Mouse (Mus musculus): ENCODE results near the gene Dnajb13. TPM values are rescaled to one million over a fixed set of nuclear protein-coding genes. Genes with fewer than 3 reads are reported as not detected.

Dnajb13 gene
- polyA plus RNA-seq, 1 experiment from 2014 or later = 0.50 TPM

DNA sequence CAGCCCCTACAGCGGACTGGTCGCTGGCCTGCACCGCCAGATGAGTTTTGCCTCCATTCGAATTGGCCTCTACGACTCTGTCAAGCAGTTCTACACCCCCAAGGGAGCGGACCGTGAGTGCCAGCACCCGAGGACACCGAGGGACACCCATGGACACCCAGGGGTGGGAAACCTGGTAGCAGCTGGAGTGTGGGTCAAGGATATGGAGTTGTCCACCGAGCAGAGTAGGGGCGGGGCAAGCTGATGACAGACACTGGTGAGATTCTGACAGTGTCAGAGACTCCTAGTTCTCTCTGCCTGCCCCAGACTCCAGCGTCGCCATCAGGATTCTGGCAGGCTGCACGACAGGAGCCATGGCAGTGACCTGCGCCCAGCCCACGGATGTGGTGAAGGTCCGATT is 34.6 kb downstream of the Dnajb13 start:
- WGBS = 87% methylated on average over 17 of the region's 17 CpGs
- H3K36me3 ChIP-seq (ENCODE audit: control insufficient read depth, insufficient read depth, low read length) = no peaks in the 10 kb centered on the region
- no peak overlapping the region for H3K4me3 ChIP-seq (ENCODE audit: low read length)
- H3K27ac ChIP-seq (ENCODE audit: low read length) = no peak overlapping the region
- H3K9ac ChIP-seq (ENCODE audit: low read depth, low read length) = no peak overlapping the region
- H3K4me2 ChIP-seq (ENCODE audit: low read depth, low read length) = no peak overlapping the region
- no peak for ATAC-seq
- H3K27me3 ChIP-seq (replicated peaks; ENCODE audit: control insufficient read depth, insufficient read depth, low read length) = no peaks in the 10 kb centered on the region
- H3K4me1 ChIP-seq (ENCODE audit: control insufficient read depth, insufficient read depth, low read length) = no peaks in the 10 kb centered on the region
- no peaks in the 10 kb centered on the region for H3K9me3 ChIP-seq (ENCODE audit: control insufficient read depth, low read length)

DNA sequence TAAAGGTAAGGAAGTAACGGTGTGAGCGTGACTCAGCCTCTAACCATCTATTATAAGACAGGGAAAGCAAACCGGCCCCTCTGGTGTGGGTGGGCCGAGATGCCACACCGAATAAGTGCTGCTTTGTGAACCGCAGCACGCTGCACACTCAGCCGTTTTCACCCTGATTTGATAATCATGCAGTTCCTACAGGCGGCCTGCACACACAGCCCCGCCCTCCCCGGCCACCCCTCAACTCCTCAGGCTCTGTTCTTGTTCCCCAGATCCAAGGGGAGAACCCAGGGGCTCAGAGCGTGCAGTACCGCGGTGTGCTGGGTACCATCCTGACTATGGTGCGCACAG is 35.0 kb downstream of the Dnajb13 start:
- no peak for ATAC-seq
- Histone ChIP-seq H3K4me1 (ENCODE audit: control insufficient read depth, insufficient read depth, low read length) (no peaks in the 10 kb centered on the region), H3K36me3 (ENCODE audit: control insufficient read depth, insufficient read depth, low read length) (no peaks in the 10 kb centered on the region), H3K27ac (ENCODE audit: low read length) (no peak overlapping the region), H3K9ac (ENCODE audit: low read depth, low read length) (no peak overlapping the region), H3K9me3 (ENCODE audit: control insufficient read depth, low read length) (no peaks in the 10 kb centered on the region), H3K27me3 (replicated peaks; ENCODE audit: control insufficient read depth, insufficient read depth, low read length) (no peaks in the 10 kb centered on the region), H3K4me3 (ENCODE audit: low read length) (no peak overlapping the region), H3K4me2 (ENCODE audit: low read depth, low read length) (no peak overlapping the region)
- 64% methylated on average over 15 of the region's 15 CpGs for WGBS

DNA sequence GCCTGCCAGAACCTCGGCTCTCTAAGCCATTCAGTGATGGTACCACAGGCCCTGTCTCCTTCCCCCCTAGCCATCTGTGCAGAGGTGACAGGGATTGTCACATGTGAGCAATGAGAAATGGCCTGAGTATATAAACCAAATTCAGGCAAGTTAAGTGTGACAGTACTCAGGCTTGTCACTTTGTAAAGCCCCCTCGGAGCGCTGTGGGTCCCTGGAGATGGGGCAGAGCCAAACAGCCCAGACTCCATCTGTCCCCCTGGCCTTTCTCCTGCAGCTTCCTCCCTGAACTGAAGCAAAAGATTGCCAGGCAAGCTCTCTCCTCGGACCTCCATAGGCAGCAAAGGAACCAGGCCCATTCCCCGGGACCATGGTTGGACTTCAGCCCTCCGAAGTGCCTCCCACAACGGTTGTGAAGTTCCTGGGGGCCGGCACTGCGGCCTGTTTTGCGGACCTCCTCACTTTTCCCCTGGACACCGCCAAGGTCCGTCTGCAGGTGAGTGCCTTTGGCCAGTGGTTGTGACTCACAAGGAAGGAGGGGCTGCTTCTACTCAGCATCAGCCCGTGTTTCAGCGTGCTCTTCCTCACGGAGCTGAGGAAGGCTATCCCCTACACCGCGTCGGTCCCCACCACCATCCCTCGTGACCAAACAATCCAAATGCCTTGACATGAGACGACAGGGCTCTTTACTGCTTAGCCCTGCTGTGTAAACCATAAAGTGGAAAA is 35.5 kb downstream of the Dnajb13 start:
- Histone ChIP-seq H3K27me3 (replicated peaks; ENCODE audit: control insufficient read depth, insufficient read depth, low read length) (no peaks in the 10 kb centered on the region), H3K4me2 (ENCODE audit: low read depth, low read length) (no peak overlapping the region), H3K27ac (ENCODE audit: low read length) (no peak overlapping the region), H3K9me3 (ENCODE audit: control insufficient read depth, low read length) (no peaks in the 10 kb centered on the region), H3K4me3 (ENCODE audit: low read length) (no peak overlapping the region), H3K36me3 (ENCODE audit: control insufficient read depth, insufficient read depth, low read length) (no peaks in the 10 kb centered on the region), H3K9ac (ENCODE audit: low read depth, low read length) (no peak overlapping the region), H3K4me1 (ENCODE audit: control insufficient read depth, insufficient read depth, low read length) (no peaks in the 10 kb centered on the region)
- 73% methylated on average over 20 of the region's 20 CpGs for WGBS
- ATAC-seq = no peak

DNA sequence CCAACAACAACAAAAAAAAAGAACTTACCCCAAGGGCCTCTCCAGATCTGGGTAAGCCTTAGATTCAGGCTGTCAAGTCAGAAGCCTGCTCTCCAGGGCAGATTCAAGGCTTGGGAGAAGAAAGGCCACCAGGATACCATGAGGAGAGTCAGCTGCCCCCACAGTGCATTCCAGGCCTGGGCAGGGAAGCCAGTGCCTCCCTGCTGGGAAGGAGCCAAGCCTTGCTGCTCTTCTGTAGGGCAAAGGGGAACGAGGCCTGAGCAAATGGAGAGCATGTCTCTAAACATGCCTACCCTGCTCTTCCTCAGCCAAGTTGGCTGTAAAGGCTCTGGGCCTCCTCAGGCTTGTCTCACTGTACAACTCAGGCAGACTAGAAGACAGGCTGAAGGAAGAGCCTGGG is 40.1 kb downstream of the Dnajb13 start:
- 40% methylated on average over 1 of the region's 1 CpGs for WGBS

DNA sequence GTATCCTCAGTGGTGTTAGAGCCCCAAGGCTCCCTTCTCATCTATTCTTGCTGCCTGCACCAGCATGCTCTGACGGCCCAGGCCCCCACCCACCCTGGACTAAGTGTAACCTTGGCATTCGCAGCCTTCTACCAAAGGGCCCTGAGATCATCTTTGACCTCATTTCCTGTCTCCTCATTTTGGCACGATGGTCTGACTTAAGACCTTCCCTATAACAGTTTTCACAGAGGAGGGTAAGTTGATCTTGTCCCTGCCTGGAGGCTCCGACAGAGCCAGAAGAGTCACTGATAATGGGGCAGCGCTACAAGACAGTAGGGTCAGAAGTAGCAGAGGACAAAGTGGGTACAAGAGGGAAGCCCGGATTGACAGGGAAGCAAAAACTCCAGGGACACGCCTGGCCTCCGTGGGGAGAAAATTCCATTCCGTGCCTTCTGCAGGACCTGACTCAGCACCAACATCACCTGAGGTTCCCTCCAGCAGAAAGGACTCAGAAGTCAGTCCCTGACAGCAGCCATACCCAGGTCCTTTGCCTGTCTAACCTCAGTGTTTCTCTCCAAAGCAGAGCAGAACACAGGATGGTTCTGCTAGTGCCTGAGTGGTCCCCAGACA is 40.8 kb downstream of the Dnajb13 start:
- H3K4me3 ChIP-seq (ENCODE audit: low read length) = no peak overlapping the region
- no peak overlapping the region for H3K9ac ChIP-seq (ENCODE audit: low read depth, low read length)
- no peaks in the 10 kb centered on the region for H3K27me3 ChIP-seq (replicated peaks; ENCODE audit: control insufficient read depth, insufficient read depth, low read length)
- H3K9me3 ChIP-seq (ENCODE audit: control insufficient read depth, low read length) = no peaks in the 10 kb centered on the region
- WGBS = 76% methylated on average over 9 of the region's 9 CpGs
- H3K4me1 ChIP-seq (ENCODE audit: control insufficient read depth, insufficient read depth, low read length) = no peaks in the 10 kb centered on the region
- no peak overlapping the region for H3K4me2 ChIP-seq (ENCODE audit: low read depth, low read length)
- ATAC-seq = no peak
- H3K36me3 ChIP-seq (ENCODE audit: control insufficient read depth, insufficient read depth, low read length) = no peaks in the 10 kb centered on the region
- H3K27ac ChIP-seq (ENCODE audit: low read length) = no peak overlapping the region

More for the DNA sequence above, 40.1 kb downstream of the Dnajb13 start:
- H3K4me1 ChIP-seq (ENCODE audit: control insufficient read depth, insufficient read depth, low read length) = no peaks in the 10 kb centered on the region
- H3K27me3 ChIP-seq (replicated peaks; ENCODE audit: control insufficient read depth, insufficient read depth, low read length) = no peaks in the 10 kb centered on the region
- no peak overlapping the region for H3K4me2 ChIP-seq (ENCODE audit: low read depth, low read length)
- H3K9ac ChIP-seq (ENCODE audit: low read depth, low read length) = no peak overlapping the region
- H3K4me3 ChIP-seq (ENCODE audit: low read length) = no peak overlapping the region
- no peak overlapping the region for H3K27ac ChIP-seq (ENCODE audit: low read length)
- no peak for ATAC-seq
- no peaks in the 10 kb centered on the region for H3K36me3 ChIP-seq (ENCODE audit: control insufficient read depth, insufficient read depth, low read length)
- no peaks in the 10 kb centered on the region for H3K9me3 ChIP-seq (ENCODE audit: control insufficient read depth, low read length)

DNA sequence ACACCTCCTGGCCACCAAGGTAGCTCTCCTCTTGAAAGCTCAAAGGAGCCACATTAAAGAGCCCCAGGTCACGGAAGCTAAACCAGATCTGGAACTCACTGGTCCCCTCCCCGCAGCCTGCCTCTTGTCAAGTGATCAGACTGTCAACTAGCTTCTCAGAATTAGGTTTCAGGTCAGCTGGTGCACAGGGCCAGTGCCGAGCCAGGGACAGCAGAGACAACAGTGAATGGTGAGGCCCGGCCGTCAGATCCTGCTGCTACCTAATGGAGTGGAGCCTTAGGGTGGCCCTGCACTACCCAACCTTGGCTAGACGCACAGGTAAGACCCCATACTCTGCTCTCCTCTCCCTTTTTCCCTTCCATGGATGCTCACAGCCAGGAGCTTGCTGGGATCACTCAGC is 42.0 kb downstream of the Dnajb13 start, which contains the start of gene Ucp3:
Gene Ucp3 (plus strand): TSS at position 214 of the 400 bp plus-strand sequence.
- no peak within 1 kb of the TSS for H3K4me3 ChIP-seq (ENCODE audit: low read length)

DNA sequence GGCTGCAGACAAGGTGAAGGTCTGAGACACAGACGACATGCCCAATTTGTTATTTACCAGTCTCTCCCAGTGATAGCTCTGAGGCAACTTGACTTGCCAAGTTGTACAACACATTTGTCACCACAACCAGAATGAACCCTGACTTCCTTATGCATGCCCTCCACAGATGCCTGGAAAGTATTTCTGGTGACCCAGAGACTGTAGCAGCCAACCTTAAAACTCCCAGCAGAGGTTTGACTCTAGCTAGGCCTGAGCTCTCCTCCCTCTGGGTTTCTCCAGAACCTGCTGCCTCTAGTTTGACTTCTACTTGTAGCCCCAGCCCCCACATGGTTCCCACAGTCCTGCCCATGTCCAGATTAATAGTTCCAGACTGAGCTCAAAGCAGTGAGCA is 43.4 kb downstream of the Dnajb13 start:
- Histone ChIP-seq H3K4me2 (ENCODE audit: low read depth, low read length) (no peak overlapping the region), H3K36me3 (ENCODE audit: control insufficient read depth, insufficient read depth, low read length) (no peaks in the 10 kb centered on the region), H3K9ac (ENCODE audit: low read depth, low read length) (no peak overlapping the region), H3K27ac (ENCODE audit: low read length) (no peak overlapping the region), H3K27me3 (replicated peaks; ENCODE audit: control insufficient read depth, insufficient read depth, low read length) (no peaks in the 10 kb centered on the region), H3K9me3 (ENCODE audit: control insufficient read depth, low read length) (no peaks in the 10 kb centered on the region), H3K4me1 (ENCODE audit: control insufficient read depth, insufficient read depth, low read length) (no peaks in the 10 kb centered on the region), H3K4me3 (ENCODE audit: low read length) (no peak overlapping the region)
- WGBS = 80% methylated on average over 1 of the region's 1 CpGs
- ATAC-seq = no peak

More for the DNA sequence above, 42.0 kb downstream of the Dnajb13 start, which contains the start of gene Ucp3:
- Histone ChIP-seq H3K4me2 (ENCODE audit: low read depth, low read length) (no peak within 1 kb of the TSS), H3K9ac (ENCODE audit: low read depth, low read length) (no peak within 1 kb of the TSS), H3K36me3 (ENCODE audit: control insufficient read depth, insufficient read depth, low read length) (no peaks in the 10 kb centered on the region), H3K27me3 (replicated peaks; ENCODE audit: control insufficient read depth, insufficient read depth, low read length) (no peaks in the 10 kb centered on the region), H3K9me3 (ENCODE audit: control insufficient read depth, low read length) (no peaks in the 10 kb centered on the region), H3K27ac (ENCODE audit: low read length) (no peak within 1 kb of the TSS), H3K4me1 (ENCODE audit: control insufficient read depth, insufficient read depth, low read length) (no peaks in the 10 kb centered on the region)
- no peak for ATAC-seq
- WGBS = 81% methylated on average over 6 of the region's 6 CpGs

DNA sequence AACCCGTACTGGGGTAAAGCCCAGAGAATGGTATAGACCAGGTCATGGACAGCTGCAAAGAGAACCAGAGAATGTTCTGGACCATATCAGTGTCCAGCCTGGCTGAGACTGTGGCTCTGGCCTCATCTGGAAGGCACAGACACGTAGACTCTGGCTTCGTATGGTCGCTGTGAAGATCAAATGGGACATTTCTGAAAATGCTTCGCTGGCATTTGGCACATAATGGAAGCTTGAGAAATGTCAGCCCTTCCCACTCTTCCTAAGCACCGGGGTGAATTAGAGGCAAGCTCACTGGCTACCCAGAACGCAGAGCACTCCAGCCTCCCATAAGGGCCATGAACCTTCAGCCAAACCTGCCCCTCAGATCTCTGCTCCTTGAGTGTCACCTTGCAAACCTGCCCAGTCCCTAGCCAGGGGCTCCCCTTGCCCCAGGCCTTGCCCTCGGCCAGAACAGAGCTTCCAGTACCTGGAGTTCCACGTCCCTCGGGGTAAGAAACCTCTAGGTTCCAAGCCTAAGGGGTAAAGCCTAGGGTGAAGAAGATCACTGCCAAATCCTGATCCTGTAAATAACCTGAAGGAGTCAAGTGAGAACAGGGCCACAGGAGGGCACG is 43.9 kb downstream of the Dnajb13 start:
- Histone ChIP-seq H3K9me3 (ENCODE audit: control insufficient read depth, low read length) (no peaks in the 10 kb centered on the region), H3K4me2 (ENCODE audit: low read depth, low read length) (no peak overlapping the region), H3K27me3 (replicated peaks; ENCODE audit: control insufficient read depth, insufficient read depth, low read length) (no peaks in the 10 kb centered on the region), H3K4me1 (ENCODE audit: control insufficient read depth, insufficient read depth, low read length) (peaks cover 2% of the 10 kb centered on the region), H3K4me3 (ENCODE audit: low read length) (no peak overlapping the region), H3K27ac (ENCODE audit: low read length) (no peak overlapping the region), H3K9ac (ENCODE audit: low read depth, low read length) (no peak overlapping the region), H3K36me3 (ENCODE audit: control insufficient read depth, insufficient read depth, low read length) (no peaks in the 10 kb centered on the region)
- ATAC-seq = no peak
- WGBS = 91% methylated on average over 11 of the region's 11 CpGs

DNA sequence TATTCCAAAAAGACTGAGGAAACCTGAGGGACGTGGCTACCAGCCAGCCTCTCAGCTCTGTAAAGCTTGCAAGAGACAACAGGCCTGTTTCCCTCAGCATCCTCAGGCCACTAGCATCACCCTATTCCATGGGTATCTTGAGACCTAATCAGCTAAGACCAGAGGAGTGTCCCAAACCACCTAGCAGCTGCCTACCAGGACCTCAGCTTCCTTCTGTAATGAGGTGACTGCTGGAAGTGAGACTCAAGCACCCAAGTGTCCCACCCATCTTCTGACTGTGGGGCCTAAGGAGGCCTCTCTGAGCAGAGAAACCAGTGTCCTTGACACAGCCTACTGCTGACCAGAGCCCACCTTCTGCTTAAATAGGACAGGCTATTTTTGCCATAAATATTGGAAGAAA is 45.3 kb downstream of the Dnajb13 start:
- Histone ChIP-seq H3K4me2 (ENCODE audit: low read depth, low read length) (no peak overlapping the region), H3K27ac (ENCODE audit: low read length) (no peak overlapping the region), H3K4me3 (ENCODE audit: low read length) (no peak overlapping the region), H3K4me1 (ENCODE audit: control insufficient read depth, insufficient read depth, low read length) (peaks cover 11% of the 10 kb centered on the region), H3K36me3 (ENCODE audit: control insufficient read depth, insufficient read depth, low read length) (no peaks in the 10 kb centered on the region), H3K9ac (ENCODE audit: low read depth, low read length) (no peak overlapping the region), H3K9me3 (ENCODE audit: control insufficient read depth, low read length) (no peaks in the 10 kb centered on the region), H3K27me3 (replicated peaks; ENCODE audit: control insufficient read depth, insufficient read depth, low read length) (no peaks in the 10 kb centered on the region)
- no peak for ATAC-seq
- 90% methylated on average over 1 of the region's 1 CpGs for WGBS
